Mouse (Mus musculus) thymus, adult 2 months (tissue): ENCODE results near the gene Pllp.

ENCODE experiments used
- CTCF ChIP-seq: fragments of 200-500 bp; IDR thresholded peaks from 2 replicates; pipeline ENCODE4 v1.5.1; 2012; ENCODE audit warnings: mild to moderate bottlenecking, control low read depth, low read length, moderate library complexity, borderline replicate concordance; ENCODE audit not compliant: control insufficient read depth, poor library complexity, insufficient read depth; ENCODE audit errors: extremely low read depth
- POLR2A ChIP-seq: fragments of 200-500 bp; IDR thresholded peaks from 2 replicates; pipeline ENCODE4 v1.6.1; 2012; ENCODE audit warnings: mild to moderate bottlenecking, low read length, control low read depth, moderate library complexity; ENCODE audit not compliant: control insufficient read depth, poor library complexity, insufficient read depth; ENCODE audit errors: extremely low read depth

DNA sequence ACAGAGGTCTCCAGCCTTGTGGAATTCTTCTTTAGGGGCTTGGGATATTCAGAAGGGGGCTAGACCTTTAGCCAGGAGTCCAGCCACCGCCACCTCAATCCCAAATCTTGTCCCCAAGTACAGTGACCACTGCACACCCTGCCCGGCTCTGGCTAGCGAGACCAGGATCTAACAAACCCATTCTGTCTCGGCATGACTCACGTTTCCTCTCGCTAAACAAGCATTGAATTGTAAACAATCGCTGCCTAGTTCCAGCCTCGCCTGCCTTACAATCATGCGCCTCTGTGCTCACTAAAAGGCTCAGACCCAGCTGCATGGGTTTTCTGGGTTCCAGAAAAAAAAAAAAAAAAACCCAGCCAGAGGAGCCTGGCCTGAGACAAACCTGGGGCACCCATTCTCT lies 17.5 kb downstream of the Pllp start:
- TF ChIP-seq POLR2A (no peak), CTCF (no peak)
